Mouse (Mus musculus) kidney, adult 9 months (tissue): ENCODE measurements at regions not wholly inside any gene's neighbourhood (a gene's known extent, or its start where the extent isn't known, plus 50 kb on each side); places are given as distances from the start of the nearest gene placed in this dataset.

Source experiments
- DNase-seq: peaks from one replicate; pipeline ENCODE4 v3.0.0; 2022

GRCm38 (mm10) chr14:29877671-29878422, 90.3 kb upstream of the Selenok start:
- peak; percentile 68 for DNase-seq

DNA sequence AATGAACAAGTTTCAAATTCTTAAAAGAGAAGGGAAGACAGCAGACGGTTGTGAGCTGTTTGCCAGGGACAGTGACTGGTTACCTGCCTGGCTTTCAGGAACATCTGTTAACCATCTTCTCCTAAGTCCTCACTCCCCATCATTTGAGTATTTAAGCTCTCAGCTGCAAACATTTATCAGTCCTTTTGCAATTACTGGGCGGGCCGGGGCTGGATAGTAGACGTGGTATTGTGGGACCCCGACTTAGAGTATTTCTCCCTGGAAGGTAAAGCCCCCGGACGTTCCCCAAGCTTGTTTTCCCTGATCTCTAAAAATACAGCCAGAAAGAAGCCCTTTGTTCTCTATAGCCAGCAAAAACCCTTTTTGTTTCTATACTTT, 89.7 kb upstream of the Selenok start:
- no peak for DNase-seq

GRCm38 (mm10) chr14:29879283-29879682, 88.8 kb upstream of the Selenok start:
- DNase-seq = no peak

GRCm38 (mm10) chr14:29882666-29883344, 85.3 kb upstream of the Selenok start:
- peak; percentile 44 for DNase-seq

DNA sequence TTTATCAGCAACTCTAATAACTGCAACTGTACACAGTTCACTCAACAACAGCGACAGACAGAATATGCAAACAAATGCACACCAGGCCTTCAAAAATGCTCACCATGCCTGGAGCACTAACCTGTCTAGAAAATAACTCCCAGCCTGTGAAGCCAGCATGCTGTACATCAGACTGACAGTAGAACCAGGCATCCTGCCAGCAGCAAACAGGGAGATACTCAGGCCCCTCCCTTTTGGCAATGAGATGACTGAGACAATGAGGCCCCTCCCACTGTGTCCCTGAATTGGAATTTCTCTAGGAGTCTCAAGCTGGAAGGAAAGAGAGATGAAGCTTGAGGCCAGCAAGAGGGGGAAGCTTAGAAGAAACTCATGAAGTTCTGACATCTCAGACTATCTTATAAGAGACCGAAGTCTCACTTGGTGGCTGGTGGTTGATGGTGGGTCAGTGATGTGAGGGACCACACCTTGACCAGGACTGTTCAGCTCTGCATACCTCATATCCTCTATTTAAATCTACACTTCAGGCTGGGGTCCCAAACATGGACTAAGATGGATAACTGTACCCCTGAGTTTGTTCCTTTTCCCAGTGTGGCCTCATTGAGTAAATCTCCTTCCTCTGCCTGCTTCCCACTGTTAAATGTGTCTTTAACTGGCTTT, 72.6 kb upstream of the Selenok start:
- peak; percentile 45 for DNase-seq

GRCm38 (mm10) chr14:29895989-29896675, 72.0 kb upstream of the Selenok start:
- no peak for DNase-seq

DNA sequence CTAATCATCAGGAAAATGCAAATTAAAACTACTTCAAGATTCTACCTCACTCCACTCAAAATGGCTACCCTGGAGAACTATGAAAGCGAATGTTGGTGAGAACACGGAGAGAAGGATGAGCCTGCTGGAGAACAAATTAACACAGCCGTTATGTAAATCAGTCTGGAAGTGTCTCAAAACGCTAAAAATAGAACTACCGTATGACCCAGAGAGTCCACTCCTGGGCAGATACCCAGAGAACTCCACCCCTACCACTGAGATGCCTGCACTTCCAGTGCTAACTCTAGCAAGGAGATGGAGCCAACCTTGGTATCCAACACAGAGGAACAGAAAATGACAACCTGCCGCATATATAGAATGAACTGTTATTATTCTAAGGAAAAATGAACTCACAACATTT, 67.2 kb upstream of the Selenok start:
- DNase-seq = peak; percentile 59

GRCm38 (mm10) chr14:29903574-29903973, 64.5 kb upstream of the Selenok start:
- DNase-seq = no peak

- no peak for DNase-seq
These were observed 63.3 kb upstream of the Selenok start for GRCm38 (mm10) chr14:29904856-29905255.

DNA sequence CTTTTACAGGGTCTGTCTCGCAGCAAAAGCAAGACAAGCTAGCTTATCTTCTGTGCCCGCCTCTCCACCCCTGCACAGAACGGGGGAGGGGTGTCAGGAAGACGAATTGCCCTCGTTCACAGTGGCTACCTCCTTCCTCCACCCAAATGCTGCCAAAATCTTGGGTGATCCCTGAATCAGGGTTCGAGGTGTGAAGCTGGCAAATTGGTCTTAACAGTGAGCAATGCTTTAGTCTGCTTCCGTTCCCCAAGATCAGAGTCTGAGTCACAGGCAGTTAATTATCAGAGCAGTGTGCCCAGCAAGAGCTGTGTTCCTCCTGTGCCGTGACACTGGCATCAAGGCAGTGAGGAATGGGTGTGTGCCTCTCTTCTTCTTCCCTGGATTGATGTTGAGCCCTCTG, 58.4 kb upstream of the Selenok start:
- no peak for DNase-seq
